Mouse (Mus musculus) forelimb bud, embryonic 11.5 days (tissue): Measurements from ENCODE around the gene Lsamp.

Experiments used
- DNase-seq: peaks from one replicate; pipeline ENCODE4 v3.0.0-alpha.2; 2012; ENCODE audit warnings: low read depth, low spot score

Gene Lsamp

GRCm38 (mm10) chr16:41542641-41543040, 1558.5 kb downstream of the Lsamp start:
- no peak for DNase-seq

GRCm38 (mm10) chr16:41551164-41551563, 1567.0 kb downstream of the Lsamp start:
- no peak for DNase-seq

DNA sequence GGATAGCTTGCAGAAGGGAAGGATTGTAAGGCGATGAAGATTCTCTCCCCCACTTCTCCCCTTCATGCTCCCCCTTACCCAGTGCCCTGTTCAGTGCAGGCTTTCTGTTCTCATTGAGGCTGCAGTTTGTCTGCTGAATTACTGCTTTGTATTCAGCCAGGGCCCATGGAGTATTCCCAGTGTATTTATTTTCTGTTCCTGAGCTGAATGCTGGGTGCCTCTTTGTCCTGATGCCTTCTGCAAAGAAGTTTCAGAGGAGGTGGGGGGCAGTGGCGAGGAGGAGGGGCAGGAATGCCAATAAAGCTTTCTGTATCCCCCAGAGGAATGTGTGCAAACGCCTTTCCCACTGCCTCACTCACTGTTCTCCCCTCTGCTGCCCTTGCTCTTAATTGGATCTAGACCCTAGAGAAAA, 1567.7 kb downstream of the Lsamp start:
- peak; percentile 35 for DNase-seq

DNA sequence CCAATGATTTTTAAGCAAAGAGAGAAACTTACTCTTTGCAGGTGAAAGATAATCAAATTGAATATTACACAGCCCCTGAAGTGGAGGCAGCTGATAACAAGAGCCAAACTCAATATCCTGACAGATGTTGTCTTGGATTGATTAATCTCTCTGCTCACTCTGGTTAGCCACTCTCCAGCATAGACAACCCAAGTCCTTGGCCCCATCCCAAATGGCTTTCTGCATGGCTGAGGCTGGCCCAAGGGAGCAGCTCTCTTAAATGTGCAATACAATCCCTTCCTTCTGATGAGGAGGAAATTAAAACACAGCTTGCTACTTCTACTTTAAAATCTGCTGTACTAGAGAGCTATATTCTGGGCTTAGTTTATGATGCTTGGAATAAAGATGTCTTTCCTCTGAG, 1572.9 kb downstream of the Lsamp start:
- DNase-seq = no peak

GRCm38 (mm10) chr16:41565233-41565632, 1581.1 kb downstream of the Lsamp start:
- no peak for DNase-seq

GRCm38 (mm10) chr16:41588675-41589301, 1604.6 kb downstream of the Lsamp start:
- DNase-seq = no peak

- no peak for DNase-seq
Measured at GRCm38 (mm10) chr16:41612229-41612628, 1628.1 kb downstream of the Lsamp start.

- DNase-seq = no peak
Measured at GRCm38 (mm10) chr16:41623871-41624270, 1639.7 kb downstream of the Lsamp start.

DNA sequence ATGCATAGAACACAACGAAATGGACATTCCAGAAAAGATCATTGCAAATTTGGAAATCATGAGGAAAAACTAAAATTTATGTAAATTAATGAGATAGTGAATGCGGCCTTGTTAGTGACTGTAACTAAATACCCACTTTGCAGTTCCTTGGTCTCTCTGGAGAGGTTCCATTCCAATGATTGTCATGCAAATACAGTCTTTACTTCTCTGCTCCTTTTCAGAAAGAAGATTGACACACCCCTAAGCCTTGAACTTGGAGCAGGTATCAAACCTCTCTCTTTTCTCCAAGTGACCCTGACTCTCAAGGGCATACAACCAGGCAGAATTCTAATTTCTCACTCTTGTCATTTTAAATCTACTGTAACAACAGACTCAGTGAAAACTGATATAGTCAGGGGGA, 1649.7 kb downstream of the Lsamp start:
- no peak for DNase-seq

DNA sequence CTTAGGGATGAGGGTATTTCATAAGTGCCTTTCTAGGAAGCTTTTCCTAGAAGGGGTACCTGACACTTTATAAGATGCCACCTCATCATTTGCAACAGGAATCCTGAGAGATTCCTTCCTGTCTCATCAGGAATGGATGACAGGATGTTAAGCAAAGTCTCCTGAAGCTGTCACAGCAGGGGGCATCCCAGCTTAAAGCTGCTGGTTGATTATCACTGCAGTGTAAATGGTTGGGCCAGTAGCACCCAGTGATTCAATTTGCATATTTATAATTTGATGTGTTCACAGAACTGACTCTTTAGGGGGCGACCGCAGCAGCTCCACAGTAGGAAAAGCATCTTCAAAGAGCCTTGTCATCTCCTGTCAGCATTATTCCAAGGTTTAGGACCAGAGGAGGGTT, 1656.7 kb downstream of the Lsamp start:
- DNase-seq = no peak

DNA sequence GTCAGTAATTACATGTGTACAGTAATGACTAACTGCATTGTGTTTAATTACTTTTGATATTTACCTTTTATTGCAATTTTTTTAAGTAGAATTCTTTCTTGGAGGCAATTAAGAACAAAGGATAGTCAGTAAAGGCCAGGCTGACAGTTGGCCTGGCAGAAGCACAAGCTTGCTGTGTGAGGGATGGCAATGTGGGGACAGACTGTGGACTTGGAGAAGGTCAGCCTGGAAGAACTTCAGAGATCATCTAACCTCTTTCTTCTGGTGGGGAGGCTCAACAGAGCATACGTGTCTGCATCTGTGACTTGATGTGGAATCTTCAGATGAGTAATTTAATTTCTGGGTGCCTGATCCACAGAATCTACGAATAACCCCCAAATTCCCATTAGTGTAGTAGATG, 1669.1 kb downstream of the Lsamp start:
- no peak for DNase-seq

DNA sequence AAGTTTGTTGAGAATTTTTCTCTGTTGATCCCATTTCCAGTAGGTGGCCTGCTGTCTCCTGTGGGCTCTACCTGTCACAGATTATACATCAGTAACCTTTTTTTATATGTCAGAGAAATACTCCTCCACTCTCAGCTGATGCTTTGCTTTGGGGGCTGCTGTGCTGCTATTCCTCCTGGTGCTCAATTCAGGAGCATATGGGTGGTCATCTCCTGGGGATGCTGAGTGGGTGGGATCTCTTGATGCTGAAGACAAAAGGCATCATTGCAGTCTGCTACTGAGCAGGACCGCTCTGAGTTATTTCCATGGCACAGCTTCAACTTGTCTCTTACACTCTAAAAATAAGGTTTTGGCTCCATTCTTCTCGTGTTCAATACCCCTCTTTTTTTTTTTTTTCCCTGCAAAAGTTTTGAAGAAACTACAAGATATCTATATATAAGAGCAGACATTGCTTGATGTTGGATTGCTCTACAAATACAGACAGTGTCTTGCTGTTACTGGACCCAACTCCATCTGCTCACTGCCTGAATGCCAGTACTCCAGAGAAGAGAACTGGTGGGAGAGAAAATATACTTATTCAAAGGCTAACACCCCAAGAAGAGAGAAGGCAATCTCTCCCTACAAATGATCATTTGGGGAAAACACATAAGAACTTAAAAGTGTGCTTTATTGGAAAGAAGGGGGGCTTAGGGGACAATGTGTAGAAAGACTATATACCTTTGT, 1690.3 kb downstream of the Lsamp start:
- no peak for DNase-seq

DNA sequence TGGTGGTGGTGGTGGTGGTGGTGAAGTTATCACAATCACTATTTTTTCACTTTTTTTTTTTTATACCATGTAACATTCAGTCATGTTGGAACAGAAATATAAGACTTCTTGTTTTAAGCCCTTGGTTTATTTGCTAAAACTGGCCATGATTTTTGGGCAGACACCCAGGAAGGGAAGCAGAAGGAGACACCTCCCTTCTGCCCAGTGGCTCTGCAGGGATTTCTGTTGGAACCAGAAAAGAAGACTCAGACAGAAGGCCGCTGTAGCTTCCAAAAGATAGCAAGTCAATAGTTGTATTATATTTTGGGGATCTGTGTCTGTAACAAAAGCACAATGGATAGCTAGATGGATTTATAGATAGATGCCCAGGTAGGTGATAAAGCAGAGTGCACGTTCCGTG, 1691.6 kb downstream of the Lsamp start:
- DNase-seq = no peak

DNA sequence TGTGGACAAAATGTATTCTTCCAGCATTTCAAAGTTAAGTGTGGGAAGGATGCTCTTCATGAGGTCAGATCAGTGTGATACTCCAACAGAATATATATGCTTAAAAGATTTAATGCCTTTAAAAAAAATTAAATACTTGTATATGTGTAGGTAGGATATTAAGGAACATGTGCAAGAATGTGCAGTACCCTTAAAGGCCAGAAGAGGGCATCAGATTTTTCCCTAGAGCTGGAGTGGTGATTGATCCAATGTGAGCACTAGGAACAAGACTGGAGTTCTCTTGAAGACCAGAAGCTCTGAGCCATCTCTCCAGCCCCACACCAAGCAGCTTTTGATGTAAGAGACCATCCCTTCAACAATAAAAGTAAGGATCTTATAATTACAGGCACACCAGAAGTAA, 1708.3 kb downstream of the Lsamp start:
- DNase-seq = peak; percentile 5

- no peak for DNase-seq
Measured at GRCm38 (mm10) chr16:41701790-41702428, 1717.7 kb downstream of the Lsamp start.

- no peak for DNase-seq
Measured at GRCm38 (mm10) chr16:41728900-41729585, 1744.9 kb downstream of the Lsamp start.

DNA sequence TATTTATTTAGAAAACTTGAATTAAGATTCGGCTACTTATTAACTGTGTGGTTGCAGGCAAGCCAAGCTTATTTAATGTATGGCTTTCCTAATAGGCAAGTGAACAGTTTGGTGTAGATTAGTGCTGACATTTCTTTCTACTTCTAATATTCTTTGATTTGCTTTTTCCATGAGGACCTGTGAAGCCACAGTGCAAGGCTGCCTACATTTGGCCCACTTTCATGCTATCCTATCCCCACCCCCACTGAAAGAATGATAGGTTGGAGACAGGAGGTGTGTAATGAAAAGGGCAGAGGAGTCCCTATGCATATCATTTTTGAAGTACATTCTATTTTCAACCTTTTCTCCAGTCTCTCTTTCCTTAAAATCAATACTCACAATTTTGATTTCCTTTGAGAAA, 1745.8 kb downstream of the Lsamp start:
- no peak for DNase-seq

DNA sequence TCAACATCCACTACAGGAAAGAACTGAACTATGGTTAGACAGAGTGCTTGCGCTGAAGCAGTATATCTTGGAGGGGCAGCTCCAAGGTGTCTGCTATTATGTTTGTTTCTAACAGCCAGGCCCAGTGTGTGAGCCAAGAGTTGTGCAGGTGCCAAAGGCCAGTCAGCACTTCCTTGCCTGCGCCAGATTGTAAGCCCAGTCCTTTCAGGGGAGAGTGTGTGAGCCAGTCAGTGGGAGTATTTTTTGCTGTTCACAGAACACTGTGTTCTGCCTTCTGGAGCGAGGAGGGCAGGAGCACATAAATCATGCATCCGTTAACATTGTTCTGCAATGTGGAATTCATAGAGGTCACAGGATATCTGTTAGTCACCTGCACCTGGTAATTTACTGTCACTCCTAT, 1760.9 kb downstream of the Lsamp start:
- DNase-seq = no peak

- no peak for DNase-seq
Measured at GRCm38 (mm10) chr16:41746235-41746911, 1762.2 kb downstream of the Lsamp start.

GRCm38 (mm10) chr16:41747874-41748273, 1763.7 kb downstream of the Lsamp start:
- no peak for DNase-seq

GRCm38 (mm10) chr16:41748759-41749158, 1764.6 kb downstream of the Lsamp start:
- no peak for DNase-seq

GRCm38 (mm10) chr16:41764285-41764684, 1780.1 kb downstream of the Lsamp start:
- no peak for DNase-seq
